Mouse (Mus musculus): ENCODE measurements around the gene Pop5.

Gene Pop5

GRCm38 (mm10) chr5:115235786-115236263 is at the start of gene Pop5:
Gene Pop5 (plus strand): TSS chr5:115235836.
- peak; percentile 92 for DNase-seq (ENCODE audit: low spot score)

- peak; percentile 37 for DNase-seq (ENCODE audit: low spot score)
Observed at GRCm38 (mm10) chr5:115186371-115187073, 49.1 kb upstream of the Pop5 start.

GRCm38 (mm10) chr5:115187188-115188131 is 48.2 kb upstream of the Pop5 start:
- DNase-seq (ENCODE audit: low spot score): peak; percentile 94

- no peak for DNase-seq (ENCODE audit: low spot score)
Observed at GRCm38 (mm10) chr5:115188824-115189223, 46.8 kb upstream of the Pop5 start.

GRCm38 (mm10) chr5:115190081-115190480 is 45.6 kb upstream of the Pop5 start:
- no peak for DNase-seq (ENCODE audit: low spot score)

- no peak for DNase-seq (ENCODE audit: low spot score)
Observed at GRCm38 (mm10) chr5:115191880-115192827, 43.5 kb upstream of the Pop5 start.

- DNase-seq (ENCODE audit: low spot score): no peak
Observed at GRCm38 (mm10) chr5:115192828-115193195, 42.8 kb upstream of the Pop5 start.

GRCm38 (mm10) chr5:115193226-115193625 is 42.4 kb upstream of the Pop5 start:
- no peak for DNase-seq (ENCODE audit: low spot score)

- peak; percentile 62 for DNase-seq (ENCODE audit: low spot score)
Observed at GRCm38 (mm10) chr5:115193669-115194625, 41.7 kb upstream of the Pop5 start, which contains the start of gene Cabp1. Gene Cabp1 (minus strand): TSS chr5:115194381.

- DNase-seq (ENCODE audit: low spot score): no peak
Observed at GRCm38 (mm10) chr5:115194626-115195221, 40.9 kb upstream of the Pop5 start.

- no peak for DNase-seq (ENCODE audit: low spot score)
Observed at GRCm38 (mm10) chr5:115203735-115204561, 31.7 kb upstream of the Pop5 start.

- DNase-seq (ENCODE audit: low spot score): peak; percentile 59
Observed at GRCm38 (mm10) chr5:115204562-115205311, 30.9 kb upstream of the Pop5 start.

GRCm38 (mm10) chr5:115207244-115207643 is 28.4 kb upstream of the Pop5 start:
- DNase-seq (ENCODE audit: low spot score): no peak

- no peak for DNase-seq (ENCODE audit: low spot score)
Observed at GRCm38 (mm10) chr5:115207892-115208291, 27.7 kb upstream of the Pop5 start.

GRCm38 (mm10) chr5:115208601-115209000 is 27.0 kb upstream of the Pop5 start:
- DNase-seq (ENCODE audit: low spot score): no peak

GRCm38 (mm10) chr5:115210380-115210779 is 25.3 kb upstream of the Pop5 start:
- DNase-seq (ENCODE audit: low spot score): no peak

- DNase-seq (ENCODE audit: low spot score): peak; percentile 37
Observed at GRCm38 (mm10) chr5:115212451-115212850, 23.2 kb upstream of the Pop5 start.

GRCm38 (mm10) chr5:115212861-115213260 is 22.8 kb upstream of the Pop5 start:
- no peak for DNase-seq (ENCODE audit: low spot score)

All from layer of hippocampus, adult 11-12 months (tissue).